Mouse (Mus musculus): ENCODE data around the gene Jak2.

DNA sequence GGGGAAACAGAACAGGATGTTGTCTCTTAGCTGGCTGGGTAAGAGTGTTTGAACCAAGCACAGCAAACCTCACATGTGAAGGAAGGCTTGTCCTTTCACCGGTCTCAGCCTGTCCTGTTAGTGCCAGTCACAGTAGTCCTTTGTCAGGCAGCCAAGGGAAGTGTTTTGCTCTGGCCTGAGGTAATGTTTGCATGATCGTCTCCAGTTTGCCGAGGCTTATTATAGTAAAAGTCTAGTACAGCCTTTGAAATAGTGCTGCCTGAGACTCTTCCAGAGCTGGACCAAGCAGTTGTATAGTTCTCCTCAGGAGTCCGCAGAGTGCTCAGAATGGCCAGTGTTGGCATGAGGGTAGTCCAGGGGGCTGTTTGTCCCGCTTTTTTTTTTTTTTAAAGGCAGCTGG lies 13.9 kb downstream of the Jak2 start:
- TF ChIP-seq CTCF (IDR thresholded peaks at IDR 0.05; ENCODE audit: borderline replicate concordance, insufficient read depth, low read length): no peak
- TF ChIP-seq POLR2A (IDR thresholded peaks at IDR 0.05; ENCODE audit: low read depth, low read length): no peak
